Mouse (Mus musculus): Measurements from ENCODE around the gene Dnajc4. TPM values are rescaled to one million over a fixed set of nuclear protein-coding genes. Genes with fewer than 3 reads are reported as not detected.

Gene Dnajc4
- polyA plus RNA-seq, 1 experiment = 24.1 TPM

DNA sequence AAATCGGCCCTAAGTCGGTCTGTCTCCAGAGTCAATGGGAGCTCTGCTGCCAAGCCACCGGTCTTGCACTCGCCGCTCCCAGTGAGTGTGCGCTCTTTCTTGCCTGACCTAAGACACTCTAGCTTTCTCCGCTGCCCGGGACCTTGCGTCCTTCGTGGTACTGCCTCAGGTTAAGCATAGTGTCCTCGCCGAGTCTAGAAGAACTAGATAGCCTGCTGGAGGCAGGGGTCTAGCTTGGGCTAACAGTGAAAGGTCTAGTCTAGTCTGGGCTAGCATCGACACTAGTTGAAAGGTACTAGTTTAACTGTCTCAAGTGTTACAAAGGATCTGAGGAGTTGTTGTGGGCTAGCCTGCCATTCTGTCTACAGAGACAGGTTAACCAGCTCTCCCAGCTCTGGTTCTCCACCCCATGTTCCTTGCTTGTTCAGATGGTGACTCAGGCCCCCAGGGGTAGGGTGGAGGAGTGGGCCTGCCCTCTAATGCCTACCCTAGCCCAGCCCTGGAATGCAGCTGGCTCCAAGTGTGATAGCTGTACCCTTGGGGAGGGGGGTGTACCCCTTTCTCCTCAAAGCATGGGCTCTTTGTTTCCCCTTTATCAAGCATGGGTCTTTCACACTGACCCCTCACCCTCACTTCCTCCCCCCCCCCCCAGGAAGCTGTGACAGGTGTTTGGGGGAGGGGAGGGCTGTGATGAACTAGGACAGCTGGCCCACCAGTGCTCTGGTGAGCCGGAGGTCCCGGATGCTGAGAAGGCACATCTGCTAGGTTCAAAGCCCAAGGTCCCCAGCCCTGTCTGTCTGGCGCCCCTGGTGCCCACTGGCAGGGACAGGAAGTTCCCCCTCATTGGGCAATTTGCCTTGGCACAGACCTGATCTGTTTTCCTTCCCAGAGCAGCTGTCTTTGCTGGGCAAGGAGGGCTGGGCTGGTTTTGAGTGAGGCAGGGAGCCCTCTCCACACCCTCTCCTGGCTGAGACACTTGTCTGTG is 16.5 kb downstream of the Dnajc4 start, which contains the start of gene Plcb3:
TSS of gene Plcb3 (minus strand) at position 934 of the 985 bp plus-strand sequence.
- peak within 1 kb of the TSS; percentile 65 for H3K4me3 ChIP-seq (ENCODE audit: extremely low read depth, insufficient read depth, insufficient read length)
- DNase-seq (ENCODE audit: low read depth in 1 of 2, low spot score in 2 of 2) = peak; percentile 25 to 45
- no peaks in the 10 kb centered on the region for H3K27me3 ChIP-seq (ENCODE audit: control insufficient read depth, insufficient read depth, low read length)
- under 1% methylated on average over 16 of the region's 16 CpGs for WGBS
- H3K4me1 ChIP-seq (ENCODE audit: control insufficient read depth, insufficient read depth, insufficient read length) = peaks cover 18% of the 10 kb centered on the region
- peaks cover 4% of the 10 kb centered on the region; the same call in 1 of the 2 replicates for H3K36me3 ChIP-seq (ENCODE audit: control insufficient read depth, insufficient read depth, low read length)
- TF ChIP-seq CTCF (IDR thresholded peaks at IDR 0.05; ENCODE audit: extremely low read depth, insufficient read depth, insufficient read length, insufficient replicate concordance) = 0 out of 2 replicates have a peak, but pooled peaks have one; percentile 20
- no peak for TF ChIP-seq POLR2A (IDR thresholded peaks at IDR 0.05; ENCODE audit: low read depth, low read length)
- peak within 1 kb of the TSS; percentile 65 for H3K27ac ChIP-seq (ENCODE audit: insufficient read depth, low read length)

DNA sequence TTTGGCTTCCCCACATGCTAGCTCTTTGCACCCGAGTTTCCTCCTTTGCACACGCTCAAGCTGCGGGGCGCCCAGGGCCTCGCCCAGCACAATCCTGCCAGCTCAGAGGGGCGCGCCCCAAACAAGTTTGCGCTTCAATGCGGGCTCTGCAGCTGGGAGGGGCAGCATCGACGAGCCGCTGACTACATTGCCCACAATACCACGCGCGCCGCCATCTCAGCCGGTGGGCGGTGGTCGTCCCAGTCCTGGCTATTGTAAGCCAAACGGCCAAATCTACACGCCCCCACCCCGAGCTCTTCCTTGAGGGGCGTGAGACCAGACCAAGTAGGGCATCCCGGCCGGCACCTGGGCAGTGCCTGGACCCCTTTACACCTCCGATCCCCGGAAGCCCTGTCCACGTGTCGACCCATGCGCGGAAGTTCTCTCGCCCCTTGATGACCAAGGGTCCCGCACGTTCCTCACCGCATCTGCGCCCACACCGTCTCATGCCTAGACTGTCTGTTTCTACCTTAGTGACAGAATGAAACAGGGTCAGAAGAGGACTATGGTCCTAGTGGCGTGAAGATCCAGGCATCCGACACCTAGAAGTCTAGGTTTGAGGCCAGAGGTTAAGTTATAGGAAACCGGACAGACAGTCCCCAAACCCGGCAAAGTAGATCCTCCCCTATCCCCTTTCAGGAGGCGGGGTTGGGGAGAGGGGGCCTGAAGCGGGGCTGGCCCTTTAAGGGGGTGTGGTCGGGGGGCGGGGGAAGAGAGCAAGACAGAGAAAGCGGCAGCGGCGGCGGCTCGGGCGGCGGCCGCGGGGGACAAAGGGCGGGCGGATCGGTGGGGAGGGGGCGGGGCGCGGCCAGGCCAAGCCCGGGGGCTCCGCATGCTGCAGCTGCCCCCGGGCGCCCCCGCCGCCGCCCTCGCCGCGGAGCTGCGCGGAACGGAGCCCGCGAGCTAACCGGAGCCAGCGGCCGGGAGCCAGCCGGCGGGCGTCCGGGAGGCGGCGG is 17.9 kb downstream of the Dnajc4 start, which contains the start of gene Ppp1r14b:
TSS of gene Ppp1r14b (plus strand) at position 758 of the 995 bp plus-strand sequence.
- peak; percentile 45 to 74 for DNase-seq (ENCODE audit: low read depth in 1 of 2, low spot score in 2 of 2)
- Histone ChIP-seq H3K4me3 (ENCODE audit: extremely low read depth, insufficient read depth, insufficient read length) (peak within 1 kb of the TSS; percentile 70), H3K27me3 (ENCODE audit: control insufficient read depth, insufficient read depth, low read length) (no peaks in the 10 kb centered on the region), H3K4me1 (ENCODE audit: control insufficient read depth, insufficient read depth, insufficient read length) (peaks cover 22% of the 10 kb centered on the region), H3K36me3 (ENCODE audit: control insufficient read depth, insufficient read depth, low read length) (peaks cover 4% of the 10 kb centered on the region; the same call in 1 of the 2 replicates), H3K27ac (ENCODE audit: insufficient read depth, low read length) (peak within 1 kb of the TSS; percentile 69)
- WGBS = under 1% methylated on average over 68 of the region's 84 CpGs
- TF ChIP-seq POLR2A (IDR thresholded peaks at IDR 0.05; ENCODE audit: low read depth, low read length) = no peak

DNA sequence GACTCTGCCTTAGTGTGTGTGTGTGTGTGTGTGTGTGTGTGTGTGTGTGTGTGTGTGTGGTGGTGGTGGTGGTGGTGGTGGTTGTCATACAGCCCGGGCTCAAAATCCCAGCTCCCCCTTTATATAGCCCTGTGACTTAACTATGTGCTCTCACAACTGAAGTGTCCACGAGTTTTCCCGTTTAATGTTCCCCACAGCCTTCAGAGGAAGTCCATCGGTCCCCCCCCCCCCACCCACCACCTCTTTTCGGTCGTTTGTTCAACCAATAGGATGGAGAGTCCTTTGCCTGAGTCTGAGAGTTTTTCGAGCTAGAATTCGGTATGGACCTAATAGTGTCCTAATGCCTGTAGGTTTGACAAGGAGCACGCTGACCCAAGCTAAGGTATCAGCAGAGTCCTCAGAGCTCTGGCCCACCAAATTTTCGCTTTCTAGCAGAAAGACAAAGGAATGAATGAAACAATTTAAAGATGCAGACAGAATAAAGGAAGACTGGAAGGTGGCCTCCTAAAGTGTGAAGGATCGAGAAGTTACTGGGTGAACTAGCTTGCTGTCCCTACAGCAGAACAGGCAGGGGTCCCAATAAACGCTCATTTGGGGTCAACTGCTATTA is 18.7 kb downstream of the Dnajc4 start:
- Histone ChIP-seq H3K4me1 (ENCODE audit: control insufficient read depth, insufficient read depth, insufficient read length) (peaks cover 24% of the 10 kb centered on the region), H3K4me3 (ENCODE audit: extremely low read depth, insufficient read depth, insufficient read length) (no peak overlapping the region), H3K27me3 (ENCODE audit: control insufficient read depth, insufficient read depth, low read length) (no peaks in the 10 kb centered on the region), H3K36me3 (ENCODE audit: control insufficient read depth, insufficient read depth, low read length) (peaks cover 4% of the 10 kb centered on the region; the same call in 1 of the 2 replicates), H3K27ac (ENCODE audit: insufficient read depth, low read length) (no peak overlapping the region)
- 36% methylated on average over 12 of the region's 12 CpGs for WGBS
- TF ChIP-seq POLR2A (IDR thresholded peaks at IDR 0.05; ENCODE audit: low read depth, low read length) = no peak
- TF ChIP-seq CTCF (IDR thresholded peaks at IDR 0.05; ENCODE audit: extremely low read depth, insufficient read depth, insufficient read length, insufficient replicate concordance) = no peak
- no peak for DNase-seq (ENCODE audit: low read depth in 1 of 2, low spot score in 2 of 2)

DNA sequence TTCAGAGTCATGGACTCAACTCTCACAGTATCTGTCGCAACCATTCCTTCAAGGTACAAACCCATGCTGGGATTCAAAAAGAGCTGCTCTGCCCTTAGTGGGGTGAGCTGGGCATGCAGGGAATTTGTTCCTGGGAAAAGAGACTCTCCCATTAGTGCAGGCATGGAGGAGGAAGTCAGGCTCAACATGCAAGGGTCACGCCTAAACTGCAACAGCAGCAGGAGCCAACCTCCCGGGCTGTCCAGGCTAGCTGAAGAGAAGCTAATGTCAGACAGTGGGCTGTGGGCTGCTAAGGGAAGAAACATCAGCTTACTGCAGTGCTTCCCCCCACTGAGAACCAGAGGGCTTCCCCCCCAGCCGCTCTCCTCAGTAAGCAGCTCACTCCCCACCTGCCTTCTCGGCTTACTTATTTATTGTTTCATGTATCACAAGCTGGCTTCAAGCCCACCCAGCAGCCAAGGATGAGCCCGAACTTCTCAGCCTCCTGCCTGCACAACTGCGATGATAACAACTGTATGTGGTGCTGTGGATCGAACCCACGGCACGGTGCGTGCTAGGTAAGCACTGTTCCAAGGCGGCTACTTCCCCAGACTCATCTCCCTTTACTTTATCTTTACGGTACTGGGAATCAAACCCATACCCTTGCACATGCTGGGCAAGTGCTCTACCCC is 20.0 kb downstream of the Dnajc4 start:
- H3K36me3 ChIP-seq (ENCODE audit: control insufficient read depth, insufficient read depth, low read length) = 0 out of 2 replicates have a peak, but pooled peaks cover 3% of the 10 kb centered on the region
- no peak for DNase-seq (ENCODE audit: low read depth in 1 of 2, low spot score in 2 of 2)
- H3K4me3 ChIP-seq (ENCODE audit: extremely low read depth, insufficient read depth, insufficient read length) = no peak overlapping the region
- 90% methylated on average over 13 of the region's 13 CpGs for WGBS
- H3K27me3 ChIP-seq (ENCODE audit: control insufficient read depth, insufficient read depth, low read length) = no peaks in the 10 kb centered on the region
- H3K27ac ChIP-seq (ENCODE audit: insufficient read depth, low read length) = no peak overlapping the region
- TF ChIP-seq POLR2A (IDR thresholded peaks at IDR 0.05; ENCODE audit: low read depth, low read length) (no peak), CTCF (IDR thresholded peaks at IDR 0.05; ENCODE audit: extremely low read depth, insufficient read depth, insufficient read length, insufficient replicate concordance) (no peak)
- peaks cover 21% of the 10 kb centered on the region for H3K4me1 ChIP-seq (ENCODE audit: control insufficient read depth, insufficient read depth, insufficient read length)

DNA sequence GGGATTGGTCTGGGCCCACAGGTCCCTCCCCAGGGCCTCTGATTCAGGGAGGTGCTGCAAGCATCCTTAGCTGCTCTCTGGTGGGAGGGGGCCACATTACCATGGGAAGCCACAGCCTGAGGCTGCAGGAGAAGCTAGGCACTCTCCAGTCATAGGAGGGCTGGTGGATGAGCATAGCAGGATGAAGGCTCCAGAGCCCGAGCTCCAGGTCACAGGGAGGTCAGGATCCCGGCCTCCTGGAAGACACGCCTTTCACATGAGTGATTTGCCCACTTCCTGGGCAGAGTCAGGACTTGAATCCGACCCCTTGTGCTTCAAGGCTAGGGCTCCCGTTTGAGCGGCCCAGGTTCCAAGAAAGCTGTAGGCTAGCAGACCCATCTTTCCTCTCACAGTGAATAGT is 20.7 kb downstream of the Dnajc4 start:
- Histone ChIP-seq H3K4me3 (ENCODE audit: extremely low read depth, insufficient read depth, insufficient read length) (no peak overlapping the region), H3K27ac (ENCODE audit: insufficient read depth, low read length) (no peak overlapping the region)
- TF ChIP-seq CTCF (IDR thresholded peaks at IDR 0.05; ENCODE audit: extremely low read depth, insufficient read depth, insufficient read length, insufficient replicate concordance) (no peak), POLR2A (IDR thresholded peaks at IDR 0.05; ENCODE audit: low read depth, low read length) (no peak)

More for the DNA sequence above, 20.7 kb downstream of the Dnajc4 start:
- Histone ChIP-seq H3K36me3 (ENCODE audit: control insufficient read depth, insufficient read depth, low read length) (no peaks in the 10 kb centered on the region), H3K4me1 (ENCODE audit: control insufficient read depth, insufficient read depth, insufficient read length) (peaks cover 19% of the 10 kb centered on the region), H3K27me3 (ENCODE audit: control insufficient read depth, insufficient read depth, low read length) (no peaks in the 10 kb centered on the region)
- 81% methylated on average over 6 of the region's 6 CpGs for WGBS
- DNase-seq (ENCODE audit: low read depth in 1 of 2, low spot score in 2 of 2) = no peak
